Mouse (Mus musculus) lung, embryonic 16.5 days (tissue): ENCODE measurements around the gene Ift27. TPM values are rescaled to one million over a fixed set of nuclear protein-coding genes. Genes with fewer than 3 reads are reported as not detected.

ENCODE experiments used
- ATAC-seq: fragments of 200-750 bp; cut with Nextera tagmentation; 2 replicates; pipeline ENCODE4 v1.8.0; 2017; ENCODE audit warnings: low read depth, mild to moderate bottlenecking, moderate library complexity
- H3K27ac ChIP-seq: fragments of 300-500 bp; sonication (generic); 2 replicates; pipeline ENCODE4 v1.5.1; 2014; ENCODE audit warnings: mild to moderate bottlenecking, control low read depth, low read length
- H3K27me3 ChIP-seq: fragments of 300-500 bp; sonication (generic); 2 replicates; pipeline ENCODE4 v1.6.1; 2014; ENCODE audit warnings: low read depth, low read length, mixed read lengths; ENCODE audit not compliant: control insufficient read depth, insufficient read depth
- H3K36me3 ChIP-seq: fragments of 300-500 bp; sonication (generic); 2 replicates; pipeline ENCODE4 v1.6.1; 2014; ENCODE audit warnings: low read length; ENCODE audit not compliant: control insufficient read depth, insufficient read depth
- H3K4me1 ChIP-seq: fragments of 300-500 bp; sonication (generic); replicated peaks from 2 replicates; pipeline ENCODE4 v1.6.1; 2014; ENCODE audit warnings: low read length, mixed read lengths; ENCODE audit not compliant: control insufficient read depth, insufficient read depth
- H3K4me2 ChIP-seq: fragments of 300-500 bp; sonication (generic); 2 replicates; pipeline ENCODE4 v1.6.1; 2014; ENCODE audit warnings: low read depth, low read length, control low read depth
- H3K4me3 ChIP-seq: fragments of 300-500 bp; sonication (generic); 2 replicates; pipeline ENCODE4 v1.5.1; 2014; ENCODE audit warnings: mild to moderate bottlenecking, low read length, control low read depth
- H3K9ac ChIP-seq: fragments of 300-500 bp; sonication (generic); 2 replicates; pipeline ENCODE4 v1.6.1; 2014; ENCODE audit warnings: low read length, control low read depth
- H3K9me3 ChIP-seq: fragments of 300-500 bp; sonication (generic); 2 replicates; pipeline ENCODE4 v1.6.1; 2016; ENCODE audit warnings: low read length; ENCODE audit not compliant: control insufficient read depth
- WGBS: fragments of 180-500 bp; shearing (Covaris S2); extraction: QIAGEN DNeasy Blood & Tissue Kit; methylation state at CpG from one replicate; pipeline ENCODE4 v1.1.7; 2014; 5-methylcytosine and 5-hydroxymethylcytosine counted together
- polyA plus RNA-seq: library from polyadenylated mRNA; unstranded; fragments of >200 nt; fragmentation: Nextera tagmentation; extraction: Ambion mirVana; gene quantifications from 2 replicates; pipeline ENCODE4 v1.2.1, GENCODE M21; 2015

Gene Ift27
- polyA plus RNA-seq, 1 experiment from 2014 or later, result 89.4 TPM

DNA sequence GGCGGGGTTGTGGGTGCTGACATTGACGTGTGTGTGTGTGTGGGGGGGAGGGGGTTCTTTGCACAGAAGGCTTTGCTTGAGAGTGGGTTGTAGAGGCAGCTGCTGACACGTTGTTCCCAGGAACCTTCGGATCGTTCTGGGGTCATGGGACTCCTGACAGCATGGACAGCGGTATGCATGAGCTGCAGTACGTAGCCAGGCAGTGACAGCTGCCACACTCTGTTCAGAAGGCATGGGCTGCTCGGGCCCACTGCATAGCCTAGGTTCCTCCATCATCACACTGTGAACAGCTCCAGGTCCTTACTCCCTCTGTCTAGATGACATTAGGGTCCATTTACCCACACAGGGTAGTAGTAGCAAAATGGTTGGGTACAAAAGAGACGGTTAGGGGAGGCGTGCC is 3.4 kb upstream of the Ift27 start:
- no peak overlapping the region for H3K27ac ChIP-seq
- H3K27me3 ChIP-seq, result no peaks in the 10 kb centered on the region
- peaks cover 26% of the 10 kb centered on the region for H3K4me1 ChIP-seq
- WGBS, result 42% methylated on average over 10 of the region's 10 CpGs
- H3K9ac ChIP-seq, result no peak overlapping the region
- no peak overlapping the region for H3K4me3 ChIP-seq
- no peak for ATAC-seq
- no peaks in the 10 kb centered on the region for H3K9me3 ChIP-seq
- no peak overlapping the region for H3K4me2 ChIP-seq
- no peaks in the 10 kb centered on the region for H3K36me3 ChIP-seq

- no peak overlapping the region for H3K27ac ChIP-seq
- H3K4me3 ChIP-seq, result peak overlapping the region; percentile 46
- H3K4me1 ChIP-seq, result peaks cover 15% of the 10 kb centered on the region
- H3K36me3 ChIP-seq, result no peaks in the 10 kb centered on the region
- peak overlapping the region; percentile 60 for H3K4me2 ChIP-seq
- H3K9ac ChIP-seq, result peak overlapping the region; percentile 66
- no peaks in the 10 kb centered on the region for H3K9me3 ChIP-seq
- ATAC-seq, result no peak
- no peaks in the 10 kb centered on the region for H3K27me3 ChIP-seq
- 72% methylated on average over 6 of the region's 6 CpGs for WGBS
Observed at GRCm38 (mm10) chr15:78174887-78175245, 959 bp upstream of the Ift27 start.

DNA sequence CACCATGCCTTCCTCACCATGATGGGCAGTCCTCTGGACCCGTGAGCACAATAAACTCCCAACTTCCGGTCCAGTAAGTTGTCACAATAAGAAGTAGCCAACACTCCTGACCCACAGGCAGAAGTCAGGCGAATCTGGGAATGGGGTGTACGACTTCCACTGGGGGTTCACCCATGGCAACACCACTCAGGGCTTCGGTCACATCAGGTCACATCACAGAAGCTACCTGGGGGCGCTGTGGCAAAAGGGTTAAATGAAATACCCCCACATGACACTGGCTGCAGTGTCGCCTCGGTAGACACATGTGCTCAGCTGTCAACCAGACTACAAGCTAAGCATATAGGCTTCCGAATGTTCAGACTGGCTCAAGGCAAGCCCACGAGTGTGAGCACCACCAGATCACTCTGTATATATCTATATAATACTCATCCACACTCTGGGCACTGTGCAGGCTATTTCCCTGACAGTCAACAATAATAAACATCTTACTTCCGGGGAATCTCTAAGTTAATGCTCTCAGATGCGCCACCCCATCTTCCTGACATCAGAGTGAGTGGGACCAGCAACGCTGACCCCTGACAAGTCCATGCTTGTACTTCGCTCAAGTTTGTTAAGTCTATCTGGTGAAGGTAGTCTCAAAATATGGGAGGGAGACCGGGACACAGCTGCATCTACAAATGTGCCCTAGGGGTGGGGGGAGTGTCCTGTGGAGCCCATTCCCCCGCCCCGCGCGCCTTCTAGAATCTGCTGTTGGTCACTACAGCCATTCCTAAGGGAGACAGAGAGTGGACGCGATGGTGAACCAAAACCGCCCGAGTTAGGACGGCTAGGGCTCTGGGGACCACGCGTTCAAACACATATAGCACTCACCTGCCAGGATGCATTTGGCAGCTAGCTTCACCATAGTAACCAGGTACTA is 749 bp downstream of the Ift27 start:
- Histone ChIP-seq H3K27ac (peak overlapping the region; percentile 49), H3K27me3 (no peaks in the 10 kb centered on the region), H3K36me3 (no peaks in the 10 kb centered on the region), H3K4me3 (peak overlapping the region; percentile 77), H3K9ac (peak overlapping the region; percentile 71), H3K4me2 (peak overlapping the region; percentile 78), H3K4me1 (peaks cover 10% of the 10 kb centered on the region), H3K9me3 (no peaks in the 10 kb centered on the region)
- WGBS, result 22% methylated on average over 26 of the region's 26 CpGs
- peak; percentile 8 for ATAC-seq

DNA sequence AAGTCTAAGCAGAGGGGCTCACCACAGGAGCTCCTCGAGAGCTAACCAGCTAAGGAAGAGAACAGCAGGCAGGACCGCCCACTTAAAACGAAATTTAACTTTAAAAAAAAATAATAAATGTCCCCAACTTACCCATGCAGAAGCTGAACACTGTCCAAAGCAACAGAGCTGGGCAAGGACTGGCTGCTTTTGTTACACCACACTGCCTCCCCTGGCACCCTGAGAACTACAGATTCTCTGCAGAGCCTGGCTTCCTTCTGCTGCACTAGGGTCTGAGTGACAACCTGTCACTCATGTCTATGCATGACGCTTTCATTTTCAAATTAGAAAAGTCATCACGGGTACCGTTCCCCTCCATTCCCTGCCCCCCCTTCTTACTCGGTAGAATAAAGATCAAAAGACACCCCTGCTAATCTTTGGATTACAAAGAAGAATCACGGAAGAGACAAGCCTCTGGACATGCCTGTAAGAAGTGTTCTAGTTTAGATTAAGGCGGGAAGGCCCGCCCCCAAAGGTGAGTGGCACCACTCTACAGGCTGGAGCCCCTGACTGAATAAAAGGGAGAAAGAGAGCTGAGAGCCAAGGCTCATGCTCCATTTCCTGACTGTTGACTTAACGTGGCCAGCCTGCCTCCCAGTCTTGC is 1.5 kb downstream of the Ift27 start:
- no peaks in the 10 kb centered on the region for H3K36me3 ChIP-seq
- no peaks in the 10 kb centered on the region for H3K9me3 ChIP-seq
- no peak overlapping the region for H3K9ac ChIP-seq
- H3K4me1 ChIP-seq, result peaks cover 10% of the 10 kb centered on the region
- no peak overlapping the region for H3K27ac ChIP-seq
- no peak overlapping the region for H3K4me3 ChIP-seq
- no peaks in the 10 kb centered on the region for H3K27me3 ChIP-seq
- WGBS, result 63% methylated on average over 11 of the region's 11 CpGs
- H3K4me2 ChIP-seq, result peak overlapping the region; percentile 78; the same call in 1 of the 2 replicates
- ATAC-seq, result no peak

- H3K27ac ChIP-seq, result no peak overlapping the region
- peaks cover 10% of the 10 kb centered on the region for H3K4me1 ChIP-seq
- no peak overlapping the region for H3K4me3 ChIP-seq
- no peak overlapping the region for H3K9ac ChIP-seq
- ATAC-seq, result no peak
- H3K9me3 ChIP-seq, result no peaks in the 10 kb centered on the region
- no peak overlapping the region for H3K4me2 ChIP-seq
- no peaks in the 10 kb centered on the region for H3K36me3 ChIP-seq
- WGBS, result 86% methylated on average over 10 of the region's 10 CpGs
- no peaks in the 10 kb centered on the region for H3K27me3 ChIP-seq
Observed at GRCm38 (mm10) chr15:78171651-78172050, 2.3 kb downstream of the Ift27 start.

DNA sequence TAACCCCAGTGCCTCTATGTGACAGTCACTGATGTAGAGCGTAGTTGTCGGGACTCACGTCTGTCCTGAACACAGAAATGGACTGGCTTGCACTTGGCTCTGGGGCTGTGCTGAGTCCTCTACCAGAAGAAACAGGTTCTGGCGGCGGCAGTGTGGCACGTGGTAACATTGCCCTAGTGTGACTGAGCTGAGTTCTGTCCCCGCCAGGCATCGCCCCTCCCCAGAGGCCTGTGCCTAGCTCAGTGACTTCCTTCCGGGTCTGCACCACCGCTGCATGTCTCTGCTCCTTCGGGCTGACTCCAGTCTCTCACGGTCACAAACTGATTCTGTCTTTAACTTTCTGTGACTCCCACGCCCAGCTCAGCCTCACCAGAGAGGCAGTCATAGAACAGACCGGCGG is 3.2 kb downstream of the Ift27 start:
- 86% methylated on average over 15 of the region's 15 CpGs for WGBS
- Histone ChIP-seq H3K4me3 (no peak overlapping the region), H3K27me3 (no peaks in the 10 kb centered on the region), H3K27ac (no peak overlapping the region), H3K4me2 (no peak overlapping the region), H3K9me3 (no peaks in the 10 kb centered on the region), H3K9ac (no peak overlapping the region), H3K36me3 (no peaks in the 10 kb centered on the region), H3K4me1 (peaks cover 10% of the 10 kb centered on the region)
- ATAC-seq, result no peak

- H3K4me2 ChIP-seq, result no peak overlapping the region
- no peak overlapping the region for H3K9ac ChIP-seq
- H3K4me1 ChIP-seq, result peaks cover 7% of the 10 kb centered on the region
- no peaks in the 10 kb centered on the region for H3K9me3 ChIP-seq
- H3K27ac ChIP-seq, result no peak overlapping the region
- WGBS, result 73% methylated on average over 11 of the region's 11 CpGs
- H3K4me3 ChIP-seq, result no peak overlapping the region
- H3K27me3 ChIP-seq, result no peaks in the 10 kb centered on the region
- no peaks in the 10 kb centered on the region for H3K36me3 ChIP-seq
- no peak for ATAC-seq
Observed at GRCm38 (mm10) chr15:78169566-78169965, 4.3 kb downstream of the Ift27 start.

DNA sequence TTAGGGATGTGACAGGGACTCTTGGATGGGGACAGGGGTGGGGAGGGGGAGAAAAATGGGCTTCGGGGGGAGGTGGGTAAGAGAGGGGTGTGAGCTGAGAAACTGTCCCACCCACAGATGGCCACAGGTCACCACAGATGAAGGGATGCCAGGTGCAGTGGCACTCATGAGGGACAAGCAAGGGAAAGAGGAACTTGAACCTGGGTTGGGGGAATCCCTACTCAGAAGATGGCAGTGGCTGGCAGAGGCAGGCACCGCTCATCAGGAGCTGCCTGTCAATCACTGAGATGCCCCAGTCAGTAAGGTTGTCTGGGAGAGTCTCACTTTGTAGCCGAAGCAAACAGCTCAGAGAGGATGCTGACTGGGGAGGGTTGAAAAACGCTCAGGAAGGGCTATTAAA is 8.6 kb downstream of the Ift27 start:
- H3K9ac ChIP-seq, result no peak overlapping the region
- H3K27me3 ChIP-seq, result no peaks in the 10 kb centered on the region
- no peaks in the 10 kb centered on the region for H3K9me3 ChIP-seq
- ATAC-seq, result no peak
- no peak overlapping the region for H3K27ac ChIP-seq
- H3K4me3 ChIP-seq, result no peak overlapping the region
- no peaks in the 10 kb centered on the region for H3K4me1 ChIP-seq
- no peak overlapping the region for H3K4me2 ChIP-seq
- H3K36me3 ChIP-seq, result peaks cover 4% of the 10 kb centered on the region; the same call in 1 of the 2 replicates
- 74% methylated on average over 4 of the region's 4 CpGs for WGBS

- no peak for ATAC-seq
- WGBS, result 86% methylated on average over 11 of the region's 11 CpGs
- H3K9ac ChIP-seq, result no peak overlapping the region
Observed at GRCm38 (mm10) chr15:78164466-78164865, 9.4 kb downstream of the Ift27 start.

More at GRCm38 (mm10) chr15:78164466-78164865, 9.4 kb downstream of the Ift27 start:
- Histone ChIP-seq H3K27ac (no peak overlapping the region), H3K27me3 (no peaks in the 10 kb centered on the region), H3K4me2 (no peak overlapping the region), H3K36me3 (peaks cover 4% of the 10 kb centered on the region; the same call in 1 of the 2 replicates), H3K4me3 (no peak overlapping the region), H3K9me3 (no peaks in the 10 kb centered on the region), H3K4me1 (no peaks in the 10 kb centered on the region)
